Mouse (Mus musculus) embryonic fibroblast, embryonic 13.5 days (primary cell): ENCODE measurements at regions not wholly inside any gene's neighbourhood (a gene's known extent, or its start where the extent isn't known, plus 50 kb on each side); places are given as distances from the start of the nearest gene placed in this dataset.

Experiments used
- CTCF ChIP-seq: IDR thresholded peaks from 2 replicates; pipeline ENCODE4 v1.5.1; 2011; ENCODE audit warnings: mild to moderate bottlenecking, control low read depth, low read length, moderate library complexity, borderline replicate concordance; ENCODE audit not compliant: insufficient read depth
- POLR2A ChIP-seq: IDR thresholded peaks from 2 replicates; pipeline ENCODE4 v1.6.1; 2011; ENCODE audit warnings: low read depth, mild to moderate bottlenecking, control low read depth, low read length, moderate library complexity

DNA sequence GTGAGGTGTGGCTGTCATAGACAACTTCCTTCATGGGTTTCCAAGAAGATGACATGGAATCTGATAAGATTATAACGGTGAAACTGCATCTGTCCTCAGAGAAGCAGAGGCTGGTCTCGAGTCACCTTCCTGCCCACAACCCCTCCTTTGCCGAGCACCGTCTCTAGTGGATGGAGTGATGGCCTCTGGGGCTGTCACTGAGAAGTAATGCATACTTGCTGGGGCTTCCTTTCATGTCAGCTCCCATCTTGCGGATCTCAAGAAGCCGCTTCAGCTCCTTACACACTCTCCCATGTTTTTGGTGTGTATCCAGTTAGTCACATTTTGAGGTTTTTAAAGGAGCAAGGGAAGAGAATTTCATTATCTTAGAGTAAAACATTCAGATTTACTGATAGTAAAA, 84.7 kb downstream of the Cxcl12 start:
- TF ChIP-seq CTCF = no peak
- TF ChIP-seq POLR2A = no peak
